In genomic region chr6:91163195-91163911, GRCm38 (mm10) we compare ENCODE assay signal across 11 mouse cellular contexts. TPM values are rescaled to one million over a fixed set of nuclear protein-coding genes. Genes with fewer than 3 reads are reported as not detected.
DNase-seq lines count a peak whose midpoint lies in the region; ATAC-seq and TF ChIP-seq lines count a peak whose summit lies in the region.
"Had no signal": no experiment of that assay in that cellular context is flagged by ENCODE, and none has a peak within 500 bp of the region (broad histone marks: within the 10 kb centered on the region; RNA-seq: fewer than 3 reads in every experiment).

No protein-coding gene starts in this region.

- no peak overlapping the region for H3K4me2 ChIP-seq in intestine, embryonic 15.5 days (replicated peaks)
- H3K4me2 ChIP-seq in intestine, postnatal 0 days (replicated peaks; ENCODE audit: low read depth), result no peak overlapping the region
- no peak overlapping the region for H3K4me2 ChIP-seq in hindbrain, embryonic 13.5 days

- 75% methylated on average over 5 of the region's 5 CpGs for WGBS in intestine, embryonic 15.5 days
- WGBS in intestine, postnatal 0 days, result 81% methylated on average over 5 of the region's 5 CpGs
- WGBS in hindbrain, embryonic 13.5 days, result 75% methylated on average over 5 of the region's 5 CpGs

- no peak for TF ChIP-seq CTCF in intestine, postnatal 0 days (IDR thresholded peaks at IDR 0.05; ENCODE audit: low read depth)
- TF ChIP-seq CTCF in left cerebral cortex, adult 2 months (IDR thresholded peaks at IDR 0.05), result no peak

- H3K4me1 ChIP-seq in intestine, embryonic 15.5 days (replicated peaks), result peaks cover 8% of the 10 kb centered on the region; the same call in 1 of the 2 replicates
- H3K4me1 ChIP-seq in intestine, postnatal 0 days (replicated peaks; ENCODE audit: control insufficient read depth, insufficient read depth, low read length), result no peaks in the 10 kb centered on the region
- peaks cover 56% of the 10 kb centered on the region for H3K4me1 ChIP-seq in hindbrain, embryonic 13.5 days (replicated peaks)

- DNase-seq in c-Kit-negative CD71-positive TER-119-positive erythroid progenitor cells, embryonic 14.5 days (ENCODE audit: low read depth, low spot score), result peak; percentile 79
- DNase-seq in left cerebral cortex, adult 2 months (ENCODE audit: extremely low spot score in 1 of 2, low spot score in 2 of 2), result no peak
- DNase-seq in ovary, postnatal 10 days (ENCODE audit: low spot score), result no peak
- DNase-seq in left cerebral cortex, adult 9 months (ENCODE audit: low spot score in 2 of 2), result no peak
- DNase-seq: cerebellum, adult 9-11 months; kidney, adult 2 months; right cerebral cortex, postnatal 25 days had no signal

- peak; percentile 62; the same call in 1 of the 2 replicates for ATAC-seq in intestine, embryonic 15.5 days
- ATAC-seq in intestine, postnatal 0 days, result no peak
- no peak for ATAC-seq in hindbrain, embryonic 13.5 days (ENCODE audit: low FRiP score)
- ATAC-seq in megakaryocyte-erythroid progenitor cell, adult 5-6 weeks (replicated peaks; ENCODE audit: low FRiP score, low TSS enrichment, poor library complexity, severe bottlenecking), result peak; percentile 83

- intact Hi-C loops in left cerebral cortex, adult 2 months (cut with DNase I), result no loop called here

- no peak overlapping the region for H3K4me3 ChIP-seq in intestine, embryonic 15.5 days (replicated peaks)
- H3K4me3 ChIP-seq in intestine, postnatal 0 days (ENCODE audit: low read depth, low read length), result no peak overlapping the region
- no peak overlapping the region for H3K4me3 ChIP-seq in hindbrain, embryonic 13.5 days
- no peak overlapping the region for H3K4me3 ChIP-seq in left cerebral cortex, adult 2 months

- H3K9me3 ChIP-seq in intestine, embryonic 15.5 days, result no peaks in the 10 kb centered on the region
- no peaks in the 10 kb centered on the region for H3K9me3 ChIP-seq in intestine, postnatal 0 days (ENCODE audit: control insufficient read depth)
- H3K9me3 ChIP-seq in hindbrain, embryonic 13.5 days, result no peaks in the 10 kb centered on the region

- H3K27me3 ChIP-seq in intestine, embryonic 15.5 days (replicated peaks), result no peaks in the 10 kb centered on the region
- no peaks in the 10 kb centered on the region for H3K27me3 ChIP-seq in intestine, postnatal 0 days (replicated peaks; ENCODE audit: control insufficient read depth, insufficient read depth, low read length)
- H3K27me3 ChIP-seq in hindbrain, embryonic 13.5 days, result no peaks in the 10 kb centered on the region

- H3K27ac ChIP-seq in intestine, embryonic 15.5 days, result no peak overlapping the region
- H3K27ac ChIP-seq in intestine, postnatal 0 days (ENCODE audit: low read depth, low read length), result no peak overlapping the region
- peak overlapping the region; percentile 25; the same call in 1 of the 2 replicates for H3K27ac ChIP-seq in hindbrain, embryonic 13.5 days
- H3K27ac ChIP-seq in left cerebral cortex, adult 2 months, result no peak overlapping the region

- H3K9ac ChIP-seq in intestine, embryonic 15.5 days, result no peak overlapping the region
- no peak overlapping the region for H3K9ac ChIP-seq in intestine, postnatal 0 days (ENCODE audit: low read depth, low read length)
- H3K9ac ChIP-seq in hindbrain, embryonic 13.5 days, result no peak overlapping the region

- H3K36me3 ChIP-seq in intestine, embryonic 15.5 days, result no peaks in the 10 kb centered on the region
- no peaks in the 10 kb centered on the region; the same call in 1 of the 2 replicates for H3K36me3 ChIP-seq in intestine, postnatal 0 days (ENCODE audit: control insufficient read depth, insufficient read depth)
- H3K36me3 ChIP-seq in hindbrain, embryonic 13.5 days, result peaks cover 35% of the 10 kb centered on the region

RNA-seq across cellular contexts. Expression of gene Hdac11, which starts 6.9 kb away (rescaled TPM):
- polyA plus RNA-seq in intestine, embryonic 15.5 days (2015; fragmentation: Nextera tagmentation; extraction: Ambion mirVana), result 8.7 and 10.4 TPM in 2 replicates
- polyA plus RNA-seq in intestine, postnatal 0 days (2015; fragmentation: Nextera tagmentation; extraction: Ambion mirVana), result 4.2 and 4.8 TPM in 2 replicates
- polyA plus RNA-seq in hindbrain, embryonic 13.5 days (2015; fragmentation: Nextera tagmentation; extraction: Ambion mirVana), result 33.6 and 34.2 TPM in 2 replicates
- 2.1 and 8.1 TPM in 2 replicates for total RNA-seq in megakaryocyte-erythroid progenitor cell, adult 5-6 weeks (2014; fragmentation: Nextera tagmentation)
- 0.99 and 1.0 TPM in 2 replicates for total RNA-seq in megakaryocyte-erythroid progenitor cell, adult 5-6 weeks (2017)
- 100 to 1,000 TPM; 174 to 176 TPM for total RNA-seq in left cerebral cortex, adult 2 months (2021)

RNA-seq across cellular contexts. Expression of gene Nup210, which starts 46.7 kb away (rescaled TPM):
- polyA plus RNA-seq in intestine, embryonic 15.5 days (2015; fragmentation: Nextera tagmentation; extraction: Ambion mirVana), result 18.2 and 19.4 TPM in 2 replicates
- polyA plus RNA-seq in intestine, postnatal 0 days (2015; fragmentation: Nextera tagmentation; extraction: Ambion mirVana), result 2.8 TPM in 2 replicates
- 17.0 and 17.4 TPM in 2 replicates for polyA plus RNA-seq in hindbrain, embryonic 13.5 days (2015; fragmentation: Nextera tagmentation; extraction: Ambion mirVana)
- 135 and 191 TPM in 2 replicates for total RNA-seq in megakaryocyte-erythroid progenitor cell, adult 5-6 weeks (2014; fragmentation: Nextera tagmentation)
- 76.4 and 185 TPM in 2 replicates for total RNA-seq in megakaryocyte-erythroid progenitor cell, adult 5-6 weeks (2017)
- total RNA-seq in left cerebral cortex, adult 2 months (2021), result 10 to 100 TPM; 23.5 to 24.5 TPM

RNA-seq across cellular contexts. Expression of gene Fbln2, which starts 48.9 kb away (rescaled TPM):
- polyA plus RNA-seq in intestine, embryonic 15.5 days (2015; fragmentation: Nextera tagmentation; extraction: Ambion mirVana), result 51.8 and 56.9 TPM in 2 replicates
- polyA plus RNA-seq in intestine, postnatal 0 days (2015; fragmentation: Nextera tagmentation; extraction: Ambion mirVana), result 19.5 and 24.1 TPM in 2 replicates
- 27.4 and 32.0 TPM in 2 replicates for polyA plus RNA-seq in hindbrain, embryonic 13.5 days (2015; fragmentation: Nextera tagmentation; extraction: Ambion mirVana)
- total RNA-seq in megakaryocyte-erythroid progenitor cell, adult 5-6 weeks (2014; fragmentation: Nextera tagmentation), result not detected in 2 replicates
- total RNA-seq in megakaryocyte-erythroid progenitor cell, adult 5-6 weeks (2017), result not detected in 2 replicates
- 1 to 10 TPM; 5.7 to 8.0 TPM for total RNA-seq in left cerebral cortex, adult 2 months (2021)

Comparison
In these comparisons a context has a peak if more than half of its experiments do, and no peak if none do; other contexts are left out.
1. ATAC-seq: peak in intestine, embryonic 15.5 days (single experiment) and megakaryocyte-erythroid progenitor cell, adult 5-6 weeks (single experiment); none in intestine, postnatal 0 days (single experiment) and hindbrain, embryonic 13.5 days (single experiment).